Mouse (Mus musculus) kidney, postnatal 14 days (tissue): ENCODE measurements at regions not wholly inside any gene's neighbourhood (a gene's known extent, or its start where the extent isn't known, plus 50 kb on each side); places are given as distances from the start of the nearest gene placed in this dataset.

Source experiments
- DNase-seq: peaks from one replicate; pipeline ENCODE4 v3.0.0; 2022; ENCODE audit warnings: mixed read lengths

DNA sequence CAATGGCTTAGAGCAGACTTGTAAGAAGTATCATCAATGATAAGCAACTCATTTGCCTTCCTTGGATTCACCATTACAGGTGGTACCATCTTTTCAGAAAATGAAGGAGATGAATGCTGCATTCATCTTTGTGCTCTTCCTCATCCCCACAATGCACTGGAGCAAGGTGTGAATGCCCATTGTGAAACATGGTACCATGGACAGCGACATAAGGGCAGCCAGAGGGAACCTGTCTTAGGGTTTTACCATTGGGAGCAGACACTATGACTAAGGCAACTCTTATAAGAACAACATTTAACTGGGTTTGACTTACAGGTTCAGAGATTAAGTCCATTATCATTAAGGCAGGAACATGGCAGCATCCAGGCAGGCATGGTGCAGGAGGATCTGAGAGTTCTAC lies 60.1 kb upstream of the Kcnj6 start:
- no peak for DNase-seq

DNA sequence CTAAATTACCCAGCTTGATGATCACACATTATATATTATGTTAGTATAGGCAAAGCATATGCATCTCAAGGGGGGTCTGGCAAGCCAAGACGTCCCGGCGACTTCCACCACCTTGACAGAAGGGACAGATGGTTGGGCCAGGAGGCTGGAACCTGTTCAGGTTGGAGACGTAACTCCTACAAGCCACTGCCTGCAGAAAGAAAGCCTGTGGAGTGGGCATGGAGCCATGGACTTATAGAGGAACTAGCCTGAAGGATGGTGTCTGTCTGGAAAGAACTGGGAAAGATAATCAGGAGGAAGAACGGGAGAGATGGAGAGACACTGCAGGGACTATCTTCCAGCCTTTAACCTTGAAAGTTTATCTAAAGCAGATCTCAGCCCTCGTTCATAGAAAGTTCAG lies 66.9 kb upstream of the Kcnj6 start:
- no peak for DNase-seq

DNA sequence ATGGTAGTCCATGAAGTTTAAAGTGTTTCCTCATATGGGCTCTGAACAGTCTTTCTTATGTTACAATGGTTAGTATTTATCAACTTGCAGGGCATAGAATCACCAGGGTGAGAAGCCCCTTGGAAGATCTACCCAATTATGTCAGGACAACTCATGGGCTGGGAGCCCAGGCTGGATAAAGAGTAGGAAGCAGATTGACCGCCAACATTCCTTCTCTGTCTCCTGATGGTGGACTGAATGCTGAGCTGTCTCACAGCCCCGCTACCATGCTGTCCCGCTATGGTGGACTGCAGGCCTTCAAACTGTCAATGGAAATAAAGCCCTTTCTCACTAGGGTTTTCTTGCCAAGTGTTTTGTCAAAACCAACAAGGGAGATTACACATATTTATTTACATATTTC lies 69.2 kb upstream of the Kcnj6 start:
- DNase-seq: no peak

DNA sequence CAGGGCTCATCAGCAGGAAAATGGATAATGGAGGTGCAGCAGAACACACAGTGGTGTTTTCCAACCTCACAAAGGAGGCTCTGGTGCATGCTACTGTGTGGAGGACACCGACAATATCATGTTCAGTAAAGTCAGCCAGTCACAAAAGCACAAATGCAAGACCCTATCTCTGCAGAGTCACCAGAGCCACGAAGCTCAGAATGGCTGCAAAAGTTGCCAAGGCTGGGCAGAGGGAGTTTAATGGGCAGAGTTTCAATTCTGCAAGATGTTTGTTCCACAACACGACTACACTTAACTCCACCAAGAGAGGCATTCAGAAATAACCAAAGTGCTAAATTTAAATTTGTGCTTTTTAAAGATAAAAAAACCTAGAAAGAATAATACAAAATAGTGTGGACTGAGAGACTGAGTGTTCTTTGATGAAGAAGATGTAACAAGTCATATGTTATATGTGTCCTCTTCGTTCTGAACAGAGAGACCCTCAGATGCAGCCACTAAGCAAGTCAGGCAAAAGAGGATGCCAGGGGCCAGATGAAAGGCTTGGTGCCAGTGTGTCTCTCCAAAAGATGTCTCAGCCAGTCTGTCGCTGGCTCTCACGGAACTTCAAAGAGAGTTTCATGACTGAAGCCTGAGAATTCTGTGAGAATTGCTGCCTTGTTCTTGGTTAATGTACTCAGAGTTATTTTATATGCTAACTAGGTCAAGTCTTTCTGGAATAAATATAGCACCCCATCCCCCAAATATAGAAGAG lies 95.1 kb upstream of the Kcnj6 start:
- DNase-seq: no peak

DNA sequence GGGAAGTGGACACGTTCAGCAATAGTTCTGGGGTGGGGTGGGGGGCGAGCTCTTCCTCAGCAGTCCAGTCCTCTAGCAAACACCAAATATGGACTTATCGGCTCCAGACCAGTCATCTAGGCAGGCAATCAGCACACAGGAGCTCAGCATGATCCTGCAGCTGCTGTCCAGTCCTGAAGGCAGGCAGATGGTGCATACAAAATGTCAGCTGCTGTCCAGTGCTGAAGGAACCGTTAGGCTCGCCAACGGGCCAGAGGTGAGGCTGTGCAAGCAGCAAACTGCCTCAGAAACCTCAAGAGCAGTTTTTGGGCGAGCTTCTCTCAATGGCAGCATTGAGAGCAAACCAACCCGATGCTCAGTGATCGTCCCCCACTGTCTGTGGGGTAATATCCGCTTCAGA lies 96.3 kb upstream of the Kcnj6 start:
- DNase-seq: peak; percentile 58

DNA sequence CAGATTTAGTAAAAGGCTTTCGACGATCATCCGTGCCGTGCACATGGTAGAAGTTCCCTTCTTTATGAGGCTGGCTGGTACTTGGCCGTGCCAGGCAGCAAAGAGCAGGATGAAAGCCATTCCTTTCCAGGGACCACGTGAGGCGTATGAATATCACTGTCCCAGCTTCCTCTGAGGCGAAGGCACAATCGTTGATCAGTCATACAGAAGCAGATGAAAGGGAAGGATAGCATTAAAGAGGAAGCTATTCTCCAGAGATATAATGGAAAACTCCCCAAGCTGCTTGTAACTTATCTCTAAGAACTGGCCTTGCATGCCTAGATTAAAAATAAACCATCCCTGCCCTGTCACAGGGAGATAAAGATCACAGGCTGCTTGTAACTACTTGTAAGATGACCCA lies 103.5 kb upstream of the Kcnj6 start:
- DNase-seq: no peak

DNA sequence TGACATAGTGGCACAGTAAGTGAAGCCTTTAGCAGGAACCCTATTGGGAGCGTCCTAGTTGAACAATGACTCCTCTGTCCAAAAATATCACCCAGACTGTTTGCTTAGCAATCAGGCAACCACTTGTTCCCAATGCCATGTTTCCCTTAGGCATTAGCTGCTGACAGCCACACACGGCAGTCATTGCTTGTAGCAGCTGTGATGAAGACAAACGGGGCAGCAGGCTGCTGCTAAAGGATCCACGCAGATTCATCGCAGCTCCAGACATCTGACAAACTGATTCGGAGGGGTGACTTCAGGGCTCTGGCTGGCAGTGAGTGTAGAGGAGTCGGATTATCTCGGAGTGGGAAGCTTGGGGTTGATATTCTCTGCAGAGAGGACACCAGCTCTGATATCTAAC lies 120.0 kb upstream of the Kcnj6 start:
- DNase-seq: no peak

DNA sequence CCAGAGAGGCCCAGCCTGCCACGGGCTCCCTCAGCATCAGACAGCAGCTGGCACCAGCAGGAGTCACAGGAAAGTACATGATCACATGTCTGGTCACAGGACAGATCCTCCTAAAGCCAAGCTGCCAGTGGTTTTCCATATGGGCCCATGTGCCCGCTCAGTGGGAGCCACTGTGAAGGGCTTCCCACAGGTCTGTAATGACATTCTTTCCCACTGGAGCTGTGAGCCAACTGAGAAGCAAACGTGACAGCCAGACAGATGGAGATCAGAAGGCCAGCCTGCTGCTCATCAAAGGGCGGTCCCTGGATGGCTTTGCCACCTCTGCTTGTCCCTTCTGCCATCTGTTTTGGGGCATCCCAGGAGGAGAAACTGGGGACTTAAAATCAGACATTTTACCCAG lies 121.8 kb upstream of the Kcnj6 start:
- DNase-seq: no peak

DNA sequence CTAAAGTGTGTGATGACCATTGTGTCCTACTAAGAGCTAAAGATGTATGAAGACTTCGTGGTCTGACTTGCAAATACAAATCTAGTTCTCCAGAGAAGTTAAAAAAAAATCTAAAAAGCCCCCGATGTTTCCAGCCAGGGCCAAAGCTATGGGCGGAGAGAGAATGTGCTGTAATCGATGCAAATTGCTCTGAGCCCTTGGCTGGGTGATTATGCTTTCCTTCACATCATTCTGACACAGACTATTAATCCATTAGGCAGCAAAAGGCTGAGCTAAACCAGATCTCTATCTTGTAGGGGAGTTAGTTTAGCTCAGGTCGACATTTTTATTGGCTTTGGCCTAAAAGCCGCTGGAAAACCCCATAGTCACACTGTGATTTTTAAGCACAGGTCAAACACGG lies 124.5 kb upstream of the Kcnj6 start:
- no peak for DNase-seq

DNA sequence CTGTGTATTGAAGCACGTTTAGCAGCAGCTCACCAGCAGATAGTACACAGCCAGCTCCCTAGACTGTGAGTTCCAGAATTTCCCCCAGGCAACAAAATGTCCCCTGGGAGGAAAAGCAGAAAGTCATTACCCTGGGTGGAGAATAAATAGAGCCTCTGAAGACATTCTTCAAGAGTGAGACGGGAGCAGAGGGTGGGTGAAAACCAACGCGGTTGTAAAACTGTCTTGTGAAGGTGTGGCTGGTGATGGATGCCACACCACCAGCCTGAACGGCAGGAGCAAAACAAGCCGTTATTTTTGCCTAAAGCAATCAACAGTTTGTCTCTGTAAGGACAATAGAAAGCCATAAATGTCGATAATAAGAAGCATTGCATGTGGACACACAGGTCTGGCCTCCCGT lies 129.7 kb upstream of the Kcnj15 start:
- DNase-seq: no peak

DNA sequence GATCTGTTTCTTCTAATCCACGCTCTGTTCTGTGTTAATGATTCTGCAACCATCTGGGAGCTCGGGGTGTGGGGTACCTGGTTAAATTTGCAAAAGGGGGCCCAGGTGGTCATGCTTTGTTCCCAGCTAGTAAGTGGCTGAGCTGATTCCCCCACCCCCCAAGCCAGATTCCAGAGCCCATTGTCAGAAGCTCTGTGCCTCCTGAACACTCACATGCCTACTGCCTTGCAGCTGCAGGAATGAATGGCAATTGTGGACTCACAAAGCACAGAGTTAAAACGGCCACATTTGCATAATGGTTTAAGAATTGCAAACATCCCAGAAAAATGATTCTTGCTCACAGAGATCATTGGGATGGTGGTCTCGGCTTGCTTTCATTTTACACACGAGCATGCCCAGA lies 125.5 kb upstream of the Kcnj15 start:
- DNase-seq: no peak

DNA sequence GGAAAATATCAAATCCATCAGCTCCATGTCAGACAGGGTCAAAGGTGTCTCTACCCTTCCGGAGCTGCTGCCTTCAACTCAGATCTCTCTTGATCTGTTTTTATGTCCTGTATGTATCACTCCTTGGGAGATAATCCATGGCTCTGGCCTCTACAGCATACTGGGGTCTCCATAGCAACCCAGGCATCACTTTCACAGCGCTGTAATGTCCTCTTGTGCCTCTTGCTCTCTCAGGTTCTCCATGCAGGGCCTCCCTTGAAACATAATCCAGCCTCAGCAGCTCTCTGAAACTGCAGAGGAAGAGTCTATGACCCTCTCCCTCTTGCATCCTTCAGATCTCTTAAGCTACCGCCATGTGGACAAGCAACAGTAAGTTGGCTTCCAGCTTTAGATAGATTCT lies 118.5 kb upstream of the Kcnj15 start:
- no peak for DNase-seq

DNA sequence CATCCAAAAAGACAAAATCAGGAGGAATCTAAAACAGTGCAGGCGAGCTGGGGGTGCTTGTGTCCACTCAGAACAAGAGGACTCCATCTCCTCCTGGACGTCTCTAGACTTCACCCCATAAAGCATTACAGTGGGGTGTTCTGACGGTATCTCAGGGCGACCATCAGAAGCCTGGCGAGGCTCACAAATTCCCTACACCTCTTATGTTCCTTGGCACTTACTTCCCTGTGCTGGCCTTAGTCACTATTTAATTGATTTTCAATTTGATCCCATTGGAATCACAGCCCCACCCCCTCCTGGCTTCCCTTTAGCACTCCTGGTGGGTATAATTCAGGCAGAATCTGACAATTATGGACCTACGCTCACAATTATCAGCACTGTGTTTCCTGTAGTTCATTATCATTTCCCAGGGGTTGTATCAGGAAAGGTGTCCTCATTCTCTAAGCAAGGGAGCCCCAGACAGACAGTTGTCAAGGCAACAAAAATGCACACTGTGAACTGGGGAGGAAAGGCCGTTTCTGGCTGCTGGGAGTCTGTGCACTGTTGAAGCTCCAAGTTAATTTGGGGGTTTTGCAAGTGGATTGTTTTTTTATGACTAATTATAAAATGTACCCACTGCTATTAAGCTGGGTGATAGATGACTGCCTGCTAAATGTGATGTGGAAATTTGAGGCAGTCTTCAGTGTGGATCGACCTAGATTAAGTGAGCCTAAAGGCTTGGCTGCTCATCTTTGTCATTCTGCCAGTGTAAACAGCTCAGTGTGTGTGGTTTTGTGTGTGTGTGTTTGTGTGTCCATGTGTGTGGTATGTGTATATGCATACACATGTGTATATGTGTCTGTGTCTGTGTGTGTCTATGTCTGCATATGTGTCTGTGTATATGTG lies 115.6 kb upstream of the Kcnj15 start:
- no peak for DNase-seq

DNA sequence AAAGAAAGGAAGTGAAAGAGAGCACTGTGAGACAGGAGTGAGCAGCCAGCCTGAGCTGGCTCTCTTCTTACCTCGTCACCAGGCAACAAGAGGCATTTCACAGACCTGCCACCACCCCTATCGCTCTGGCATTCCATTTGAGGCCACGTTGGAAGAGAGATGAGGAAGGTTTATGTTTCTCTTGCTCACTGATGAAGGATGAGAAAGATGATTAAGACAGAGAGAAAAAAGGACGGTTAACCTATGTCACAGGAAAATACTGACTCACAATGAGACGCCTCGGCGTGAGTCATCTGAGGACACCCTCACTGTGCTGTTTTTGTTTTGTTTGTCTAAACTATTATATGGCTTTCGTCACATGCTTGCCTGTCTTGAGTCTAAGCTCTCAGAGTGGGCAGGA lies 106.9 kb upstream of the Kcnj15 start:
- DNase-seq: no peak

DNA sequence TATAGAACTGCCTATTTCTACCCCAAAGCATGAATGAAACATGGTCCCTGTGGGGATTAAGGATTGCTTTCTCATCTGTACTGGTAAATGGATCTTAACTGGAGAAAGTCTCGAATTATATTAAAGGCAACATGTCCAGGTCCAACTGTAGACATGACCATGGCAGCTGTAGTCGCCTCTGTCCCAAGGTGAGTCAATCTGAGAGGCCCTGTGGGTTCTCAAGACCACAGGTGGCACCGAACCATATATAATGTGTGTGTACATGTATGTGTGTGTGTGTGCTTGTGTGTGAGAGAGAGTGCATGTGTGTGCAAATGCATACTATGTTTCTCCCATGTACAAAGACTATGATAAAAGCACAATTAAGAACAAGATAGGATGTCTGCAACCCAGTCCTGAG lies 105.9 kb upstream of the Kcnj15 start:
- DNase-seq: no peak

DNA sequence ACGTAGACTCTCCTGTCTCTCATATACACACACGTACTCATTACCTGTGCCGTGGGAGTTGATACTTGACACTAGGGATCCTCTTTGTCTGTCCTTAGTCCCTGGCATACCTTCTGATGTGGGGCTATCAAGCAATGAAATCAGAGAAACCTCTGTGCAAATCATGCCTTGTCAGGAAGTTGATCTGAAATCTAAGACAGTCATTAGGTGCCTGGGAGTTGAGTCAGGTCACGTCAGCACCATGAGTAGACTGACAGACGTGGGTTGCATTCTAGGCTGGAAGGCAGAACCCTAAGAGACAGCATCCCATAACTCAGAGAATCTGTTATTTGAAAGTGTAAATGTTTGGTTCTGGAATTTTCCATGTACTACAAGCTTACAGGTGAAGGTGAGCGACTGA lies 105.4 kb upstream of the Kcnj15 start:
- DNase-seq: no peak

DNA sequence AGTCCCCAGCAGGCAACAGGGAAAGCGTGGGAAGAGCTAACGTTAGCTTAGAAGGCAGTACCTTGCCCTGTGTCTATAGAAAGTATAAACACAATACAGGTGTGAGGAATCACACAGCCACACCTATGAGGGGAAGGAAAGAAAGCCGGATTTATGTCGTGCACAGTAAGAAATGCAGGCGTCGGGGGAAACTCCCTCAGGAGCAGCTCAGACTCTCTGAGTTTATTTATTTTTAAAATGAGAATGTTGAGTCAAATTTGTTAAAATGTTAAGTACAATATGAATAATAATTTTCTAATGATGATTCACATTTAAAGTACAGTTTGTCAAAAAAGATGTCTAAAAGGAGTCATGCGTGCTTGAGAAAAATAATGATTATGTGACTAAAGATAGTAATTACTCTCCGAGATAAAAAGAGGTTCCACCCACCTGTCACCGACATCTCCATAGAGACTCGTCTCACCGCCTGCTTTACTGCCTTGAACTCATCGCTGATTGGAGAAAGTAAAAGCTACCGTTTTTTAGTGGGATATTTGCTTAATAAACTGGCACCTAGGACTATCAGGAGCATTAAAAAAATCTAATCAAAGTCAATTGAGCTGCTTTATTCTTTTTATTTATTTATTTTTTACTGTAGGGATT lies 104.5 kb upstream of the Kcnj15 start:
- no peak for DNase-seq

DNA sequence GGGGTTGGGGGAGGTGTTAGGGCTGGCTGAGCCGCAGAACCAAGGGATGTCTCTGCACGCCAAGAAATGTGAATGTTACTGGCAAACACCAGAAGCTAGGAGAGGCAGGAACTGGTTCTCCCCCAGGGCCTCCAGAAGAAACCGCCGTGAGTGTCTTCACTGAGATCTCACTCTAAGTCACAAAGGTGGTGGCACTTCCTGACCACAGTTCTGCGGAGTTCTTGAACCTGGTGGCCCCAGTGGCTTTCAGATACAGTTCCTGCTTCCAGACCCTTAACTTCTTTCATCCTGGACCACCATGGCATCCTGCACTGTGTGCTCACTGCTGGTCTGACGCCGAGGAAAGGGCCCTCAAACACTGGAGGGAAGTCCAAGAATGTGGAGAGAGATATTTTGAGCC lies 89.0 kb upstream of the Kcnj15 start:
- DNase-seq: no peak

DNA sequence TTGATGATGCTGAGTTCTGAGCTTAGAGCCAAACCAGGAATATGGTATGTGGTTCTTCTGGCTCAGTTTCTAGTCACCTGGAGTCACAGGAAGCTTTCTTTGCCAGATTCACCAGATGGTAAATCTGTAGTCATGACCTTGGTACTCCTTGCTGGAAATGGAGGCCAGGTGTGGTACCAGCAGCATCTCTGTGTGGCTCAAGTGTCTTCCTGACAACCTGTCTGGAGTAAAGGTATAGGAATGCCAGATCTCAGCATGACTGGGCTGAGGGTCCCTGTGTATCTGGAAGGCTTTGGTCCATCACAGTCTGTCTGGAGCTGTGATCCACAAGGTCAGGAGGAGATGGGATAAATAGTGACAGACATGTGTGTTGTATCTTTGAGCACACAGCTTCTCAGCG lies 88.0 kb upstream of the Kcnj15 start:
- no peak for DNase-seq

DNA sequence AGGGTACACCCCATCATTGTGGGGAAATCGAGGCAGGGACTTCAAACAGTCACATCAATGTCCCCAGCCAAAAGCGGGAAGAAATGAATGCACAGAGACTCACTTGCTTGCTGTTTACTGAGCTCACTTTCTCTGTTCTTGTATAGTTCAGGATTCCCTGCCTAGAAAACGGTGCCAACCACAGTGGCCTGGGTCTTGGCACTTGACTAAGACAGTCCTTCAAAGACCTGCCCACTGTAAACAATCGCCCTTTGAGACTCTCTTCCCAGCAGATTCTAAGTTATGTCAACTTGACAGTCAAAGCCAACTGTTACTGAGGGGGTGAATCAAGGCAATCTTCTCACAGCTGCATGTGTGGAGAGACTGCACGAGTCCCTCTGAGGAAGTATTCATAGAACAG lies 76.8 kb upstream of the Kcnj15 start:
- DNase-seq: no peak

DNA sequence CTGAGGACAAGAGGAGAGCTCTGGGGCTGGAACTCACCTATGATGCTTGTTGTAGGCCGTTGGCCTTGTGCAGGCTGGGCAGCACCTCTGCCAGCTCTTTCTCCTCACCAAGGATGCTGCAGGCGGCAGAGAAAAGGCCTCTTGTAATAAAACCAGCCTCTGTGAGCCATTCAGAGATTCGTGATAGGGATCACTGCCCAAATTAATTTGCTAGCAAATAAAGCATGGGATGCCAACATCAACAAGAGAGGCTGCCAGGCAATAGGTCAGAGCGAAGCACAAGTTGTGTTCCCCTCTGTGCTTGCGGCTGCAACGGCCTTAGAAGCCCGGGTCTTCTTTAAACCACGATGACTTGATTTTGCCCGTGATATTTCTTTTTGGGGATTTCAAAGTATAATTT lies 72.0 kb upstream of the Kcnj15 start:
- no peak for DNase-seq

DNA sequence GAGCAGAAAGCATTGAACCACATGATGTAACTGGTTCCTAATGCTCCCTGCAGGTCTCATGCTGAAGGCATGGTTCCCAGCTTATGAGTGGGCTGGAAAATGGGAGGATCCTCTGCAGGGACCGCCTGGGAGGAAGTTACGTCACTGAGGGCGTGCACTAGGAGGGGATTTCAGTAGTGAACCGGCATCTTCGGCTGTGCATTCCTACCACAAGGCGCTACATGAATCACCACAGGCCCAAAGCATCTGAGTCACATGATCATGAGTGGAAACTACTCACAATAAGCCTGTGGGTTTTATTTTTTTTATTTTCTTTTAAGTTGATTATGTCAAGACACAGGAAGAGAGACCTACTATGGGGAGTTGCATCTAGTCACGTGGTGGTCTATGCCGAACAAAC lies 68.2 kb upstream of the Kcnj15 start:
- DNase-seq: no peak

DNA sequence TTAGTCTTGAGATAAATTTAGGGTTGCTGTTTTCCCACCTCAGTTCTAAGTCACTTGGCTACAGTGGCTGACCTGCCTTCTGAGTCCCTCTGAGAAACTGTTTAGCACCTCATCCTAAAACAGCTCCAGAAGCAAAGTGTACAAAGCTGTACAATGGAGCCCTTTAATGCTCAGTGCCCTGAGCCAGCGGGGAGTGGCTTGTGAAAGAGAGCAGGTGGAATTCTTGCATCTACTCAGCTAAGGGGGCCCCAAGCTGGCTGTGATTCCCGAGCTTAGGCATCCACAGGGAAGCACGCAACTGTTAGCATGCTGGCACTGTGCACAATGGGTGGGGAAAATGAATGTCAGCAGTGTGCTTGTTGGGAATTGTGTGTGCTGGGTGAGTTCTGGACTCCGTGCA lies 63.2 kb upstream of the Kcnj15 start:
- DNase-seq: no peak

DNA sequence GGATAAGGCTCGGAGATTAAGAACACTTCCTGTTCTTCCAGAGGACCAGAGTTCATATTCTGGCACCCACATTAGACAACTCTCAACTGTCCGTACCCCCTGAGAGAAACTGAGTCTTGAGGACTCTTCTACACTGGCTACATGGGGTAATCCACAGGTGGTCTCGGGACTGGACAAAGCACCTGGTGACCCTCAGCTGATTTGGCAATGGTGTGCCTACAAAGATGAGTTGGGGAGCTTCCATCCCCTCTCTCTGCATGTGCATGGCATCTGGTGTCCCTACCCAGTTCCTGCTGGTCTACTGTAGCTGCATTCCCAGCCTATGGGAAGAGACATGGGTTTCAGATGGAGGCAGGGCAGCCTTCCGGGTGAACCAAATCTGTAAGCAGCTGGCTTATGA lies 61.2 kb upstream of the Kcnj15 start:
- DNase-seq: no peak
